Mouse (Mus musculus) forebrain, embryonic 13.5 days (tissue): Measurements from ENCODE around the gene Nyap2. TPM values are rescaled to one million over a fixed set of nuclear protein-coding genes. Genes with fewer than 3 reads are reported as not detected.
A peak's percentile ranks its signal among the peaks of the same experiment; 100 is the strongest.

Experiments used
- ATAC-seq: fragments of 200-750 bp; cut with Nextera tagmentation; 2 replicates; pipeline ENCODE4 v1.8.0; 2017
- H3K27ac ChIP-seq: fragments of 300-500 bp; sonication (generic); 2 replicates; pipeline ENCODE4 v1.5.1; 2015; ENCODE audit warnings: inconsistent platforms, mild to moderate bottlenecking, moderate library complexity
- H3K27me3 ChIP-seq: fragments of 300-500 bp; sonication (generic); 2 replicates; pipeline ENCODE4 v1.6.1; 2015; ENCODE audit warnings: mild to moderate bottlenecking, inconsistent platforms
- H3K36me3 ChIP-seq: fragments of 300-500 bp; sonication (generic); 2 replicates; pipeline ENCODE4 v1.6.1; 2015; ENCODE audit warnings: mild to moderate bottlenecking, inconsistent platforms; ENCODE audit not compliant: poor library complexity, severe bottlenecking
- H3K4me1 ChIP-seq: fragments of 300-500 bp; sonication (generic); 2 replicates; pipeline ENCODE4 v1.6.1; 2015; ENCODE audit warnings: inconsistent platforms
- H3K4me2 ChIP-seq: fragments of 300-500 bp; sonication (generic); 2 replicates; pipeline ENCODE4 v1.6.1; 2015; ENCODE audit warnings: inconsistent platforms, mild to moderate bottlenecking, moderate library complexity
- H3K4me3 ChIP-seq: fragments of 300-500 bp; sonication (generic); 2 replicates; pipeline ENCODE4 v1.5.1; 2015; ENCODE audit warnings: mild to moderate bottlenecking, inconsistent platforms
- H3K9ac ChIP-seq: fragments of 300-500 bp; sonication (generic); 2 replicates; pipeline ENCODE4 v1.6.1; 2015; ENCODE audit warnings: mild to moderate bottlenecking, inconsistent platforms
- H3K9me3 ChIP-seq: fragments of 300-500 bp; sonication (generic); replicated peaks from 2 replicates; pipeline ENCODE4 v1.6.1; 2016; ENCODE audit warnings: inconsistent platforms
- WGBS: fragments of 180-500 bp; shearing (Covaris S2); methylation state at CpG from one replicate; pipeline ENCODE4 v1.1.7; 2015; 5-methylcytosine and 5-hydroxymethylcytosine counted together
- polyA plus RNA-seq: library from polyadenylated mRNA; unstranded; fragments of >200 nt; fragmentation: Nextera tagmentation; extraction: Ambion mirVana; gene quantifications from 2 replicates; pipeline ENCODE4 v1.2.1, GENCODE M21; 2015

The Nyap2 gene
- polyA plus RNA-seq, 1 experiment from 2014 or later: 3.9 TPM

DNA sequence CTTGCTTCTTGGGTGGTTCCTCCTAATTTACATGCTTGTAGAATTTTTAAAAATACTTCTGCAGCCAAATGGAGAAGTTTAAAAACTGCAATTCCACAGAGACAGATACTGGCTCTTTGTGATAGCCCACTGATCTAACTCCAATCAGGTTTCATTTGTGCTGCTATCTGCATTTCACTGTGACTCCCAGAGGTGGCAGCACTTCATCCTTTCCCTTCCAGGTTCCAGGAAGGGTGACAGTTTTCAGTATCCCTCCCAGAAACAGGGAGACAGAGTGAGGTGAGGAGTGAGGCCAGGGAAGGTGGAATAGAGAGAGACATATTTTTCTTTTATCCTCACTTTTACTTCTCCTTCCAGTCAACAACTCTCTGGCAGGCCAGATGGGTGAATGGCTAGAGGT lies 230.7 kb downstream of the Nyap2 start:
- no peak overlapping the region for H3K4me3 ChIP-seq
- H3K4me2 ChIP-seq: no peak overlapping the region
- H3K27ac ChIP-seq: no peak overlapping the region; the same call in 1 of the 2 replicates
- no peak for ATAC-seq
- no peak overlapping the region for H3K9ac ChIP-seq
- no peaks in the 10 kb centered on the region for H3K27me3 ChIP-seq
- H3K4me1 ChIP-seq: no peaks in the 10 kb centered on the region
- no peaks in the 10 kb centered on the region for H3K9me3 ChIP-seq
- no peaks in the 10 kb centered on the region for H3K36me3 ChIP-seq

DNA sequence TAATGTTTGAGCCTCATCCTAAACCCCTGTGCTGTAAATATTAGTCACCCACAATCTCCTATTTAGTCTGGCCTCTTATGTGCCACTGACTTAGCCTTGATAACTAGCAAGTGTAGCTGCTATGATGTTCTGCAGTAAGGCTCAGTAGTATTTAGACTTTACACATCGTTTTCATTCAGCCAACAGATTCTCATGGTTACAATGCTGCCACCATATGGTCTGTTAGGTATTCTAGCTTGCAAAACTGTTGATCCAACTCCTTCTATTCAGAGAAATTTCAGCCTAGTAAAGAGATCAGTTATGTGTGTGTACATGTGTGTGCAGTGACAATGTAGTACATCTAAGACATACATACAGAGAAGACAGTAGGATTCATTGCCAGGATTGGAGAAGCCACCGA lies 231.2 kb downstream of the Nyap2 start:
- 75% methylated on average over 2 of the region's 2 CpGs for WGBS
- H3K4me3 ChIP-seq: no peak overlapping the region
- no peak overlapping the region for H3K4me2 ChIP-seq
- H3K9ac ChIP-seq: no peak overlapping the region
- no peak overlapping the region for H3K27ac ChIP-seq
- H3K9me3 ChIP-seq: no peaks in the 10 kb centered on the region
- ATAC-seq: no peak
- no peaks in the 10 kb centered on the region for H3K4me1 ChIP-seq
- no peaks in the 10 kb centered on the region for H3K27me3 ChIP-seq
- no peaks in the 10 kb centered on the region for H3K36me3 ChIP-seq

GRCm38 (mm10) chr1:81310087-81310626 lies 233.4 kb downstream of the Nyap2 start:
- ATAC-seq: peak; percentile 62
- H3K9me3 ChIP-seq: no peaks in the 10 kb centered on the region
- WGBS: 4% methylated on average over 1 of the region's 1 CpGs

GRCm38 (mm10) chr1:81316403-81316994 lies 239.7 kb downstream of the Nyap2 start:
- H3K27ac ChIP-seq: no peak overlapping the region
- ATAC-seq: peak; percentile 87
- no peak overlapping the region for H3K9ac ChIP-seq
- no peak overlapping the region for H3K4me3 ChIP-seq
- H3K4me2 ChIP-seq: no peak overlapping the region
- H3K4me1 ChIP-seq: peaks cover 8% of the 10 kb centered on the region; the same call in 1 of the 2 replicates
- H3K27me3 ChIP-seq: no peaks in the 10 kb centered on the region
- no peaks in the 10 kb centered on the region for H3K36me3 ChIP-seq
- H3K9me3 ChIP-seq: no peaks in the 10 kb centered on the region
- WGBS: 52% methylated on average over 9 of the region's 9 CpGs

More at GRCm38 (mm10) chr1:81310087-81310626, 233.4 kb downstream of the Nyap2 start:
- Histone ChIP-seq H3K4me2 (no peak overlapping the region), H3K4me1 (no peaks in the 10 kb centered on the region), H3K36me3 (no peaks in the 10 kb centered on the region), H3K27me3 (no peaks in the 10 kb centered on the region), H3K4me3 (no peak overlapping the region), H3K27ac (no peak overlapping the region), H3K9ac (no peak overlapping the region)

DNA sequence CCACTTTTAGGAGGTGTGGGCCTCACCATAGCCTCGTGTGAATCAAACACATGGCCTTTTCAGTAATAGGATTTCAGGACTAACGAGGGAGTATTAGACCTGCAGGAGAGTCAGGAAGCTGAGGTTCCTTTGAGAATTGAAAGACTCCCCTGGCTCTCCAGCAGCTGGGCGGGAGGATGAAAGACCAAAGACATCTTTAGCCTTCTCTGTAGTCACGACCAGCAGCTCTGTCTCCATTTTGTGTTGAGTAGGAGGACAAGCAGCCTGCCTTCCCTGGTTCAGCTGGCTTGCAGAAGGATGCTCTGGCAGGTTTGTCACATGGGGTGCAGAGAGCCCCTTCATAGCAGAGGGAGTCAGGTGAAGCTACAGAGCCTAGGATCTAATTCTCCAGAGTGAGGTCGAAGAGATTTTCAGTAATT lies 240.3 kb downstream of the Nyap2 start:
- H3K4me1 ChIP-seq: peaks cover 8% of the 10 kb centered on the region; the same call in 1 of the 2 replicates
- no peaks in the 10 kb centered on the region for H3K36me3 ChIP-seq
- no peak overlapping the region for H3K4me3 ChIP-seq
- H3K9ac ChIP-seq: no peak overlapping the region
- H3K27ac ChIP-seq: no peak overlapping the region
- H3K9me3 ChIP-seq: no peaks in the 10 kb centered on the region
- ATAC-seq: peak; percentile 85
- no peak overlapping the region for H3K4me2 ChIP-seq
- 20% methylated on average over 5 of the region's 5 CpGs for WGBS
- no peaks in the 10 kb centered on the region for H3K27me3 ChIP-seq

GRCm38 (mm10) chr1:81387722-81388121 lies 311.0 kb downstream of the Nyap2 start:
- H3K9ac ChIP-seq: no peak overlapping the region
- no peak overlapping the region for H3K4me2 ChIP-seq
- H3K36me3 ChIP-seq: no peaks in the 10 kb centered on the region
- no peaks in the 10 kb centered on the region for H3K27me3 ChIP-seq
- H3K9me3 ChIP-seq: no peaks in the 10 kb centered on the region
- H3K27ac ChIP-seq: no peak overlapping the region
- H3K4me1 ChIP-seq: no peaks in the 10 kb centered on the region
- WGBS: 49% methylated on average over 1 of the region's 1 CpGs
- no peak for ATAC-seq
- H3K4me3 ChIP-seq: no peak overlapping the region
